Mouse (Mus musculus) adrenal gland (tissue): ENCODE measurements at regions not wholly inside any gene's neighbourhood (a gene's known extent, or its start where the extent isn't known, plus 50 kb on each side); places are given as distances from the start of the nearest gene placed in this dataset.

Experiments
- intact Hi-C: fragments of 180-260 bp; cut with DNase I; formaldehyde crosslinking; loops from one replicate; pipeline ENCODE4 v1.15.1; 2025

- intact Hi-C loops = loop anchor here (5.0 kb wide), 1 partner anchor 654 kb away; no protein-coding TSS in a partner anchor
Observed at GRCm38 (mm10) chr1:124718065-124718464, 672.7 kb upstream of the Dpp10 start.

- intact Hi-C loops = no loop called here
Observed at GRCm38 (mm10) chr1:124706246-124706645, 660.9 kb upstream of the Dpp10 start.

GRCm38 (mm10) chr1:124674420-124674819 lies 629.1 kb upstream of the Dpp10 start:
- intact Hi-C loops = no loop called here

GRCm38 (mm10) chr1:124652872-124653271 lies 607.5 kb upstream of the Dpp10 start:
- intact Hi-C loops = loop anchor here (5.0 kb wide), 1 partner anchor 206 kb away; no protein-coding TSS in a partner anchor

- intact Hi-C loops = loop anchor here (5.0 kb wide), 1 partner anchor 205 kb away; no protein-coding TSS in a partner anchor
Observed at GRCm38 (mm10) chr1:124652251-124652861, 607.0 kb upstream of the Dpp10 start.

GRCm38 (mm10) chr1:124635246-124635768 lies 589.9 kb upstream of the Dpp10 start:
- intact Hi-C loops = no loop called here

GRCm38 (mm10) chr1:124630084-124630483 lies 584.7 kb upstream of the Dpp10 start:
- intact Hi-C loops = no loop called here

- intact Hi-C loops = no loop called here
Observed at GRCm38 (mm10) chr1:124584620-124585019, 539.3 kb upstream of the Dpp10 start.
